Mouse (Mus musculus) small intestine, adult 10 weeks (tissue): ENCODE measurements around the gene Fam50b. TPM values are rescaled to one million over a fixed set of nuclear protein-coding genes. Genes with fewer than 3 reads are reported as not detected.

Experiments
- polyA plus RNA-seq: library from polyadenylated mRNA; stranded (reverse); fragments of 350-450 nt; fragmentation: Illumina TruSeq; extraction: RNeasy Lipid Tissue Mini Kit (QIAGEN cat#74804); gene quantifications from one replicate; pipeline ENCODE4 v1.2.3, GENCODE M21; 2014; ENCODE audit warnings: low replicate concordance

The Fam50b gene
- polyA plus RNA-seq = not detected

GRCm38 (mm10) chr13:34734686-34735085 lies at the start of gene Fam50b:
Fam50b (plus strand) TSS chr13:34734850.

Other genes starting within 250 kb of the Fam50b start
- 177 TPM for gene Pxdc1, start 81.4 kb upstream of the Fam50b start, polyA plus RNA-seq
- gene Prpf4b, start 140.5 kb downstream of the Fam50b start, polyA plus RNA-seq = 160 TPM
- 1.9 TPM for gene Fam217a, start 189.5 kb downstream of the Fam50b start, polyA plus RNA-seq
- not detected for gene 4933417A18Rik, start 189.6 kb downstream of the Fam50b start, polyA plus RNA-seq
- gene Eci3, start 229.0 kb downstream of the Fam50b start, polyA plus RNA-seq = 108 TPM